Mouse (Mus musculus) bone marrow, adult 2 months (tissue): Measurements from ENCODE around the gene Tcta. TPM values are rescaled to one million over a fixed set of nuclear protein-coding genes. Genes with fewer than 3 reads are reported as not detected.
A peak's percentile ranks its signal among the peaks of the same experiment; 100 is the strongest.
"Not testable (repeated sequence)": the region's sequence is repeated elsewhere in the genome, so short reads cannot be mapped to it uniquely, and the experiment has no call there.

Source experiments
- H3K27ac ChIP-seq: fragments of 200-500 bp; 2 replicates; pipeline ENCODE4 v1.5.1; 2012; ENCODE audit warnings: low read depth, mild to moderate bottlenecking, control low read depth, inconsistent platforms, low read length; ENCODE audit not compliant: control insufficient read depth, poor library complexity, insufficient read depth
- H3K4me1 ChIP-seq: fragments of 200-500 bp; 2 replicates; pipeline ENCODE4 v1.6.1; 2011; ENCODE audit warnings: low read length; ENCODE audit not compliant: control insufficient read depth, insufficient read depth
- H3K4me3 ChIP-seq: fragments of 200-500 bp; replicated peaks from 2 replicates; pipeline ENCODE3; 2011; ENCODE audit warnings: mild to moderate bottlenecking, low read depth, low read length, control low read depth; ENCODE audit not compliant: control insufficient read depth
- CTCF ChIP-seq: fragments of 200-500 bp; IDR thresholded peaks from 2 replicates; pipeline ENCODE4 v1.5.1; 2011; ENCODE audit warnings: low read length, control low read depth; ENCODE audit not compliant: control insufficient read depth, insufficient read depth
- POLR2A ChIP-seq: fragments of 200-500 bp; IDR thresholded peaks from 2 replicates; pipeline ENCODE4 v1.6.1; 2011; ENCODE audit warnings: low read depth, mild to moderate bottlenecking, control low read depth, low read length, borderline replicate concordance; ENCODE audit not compliant: control insufficient read depth
- WGBS: fragments of 180-500 bp; shearing (Covaris S2); methylation state at CpG from one replicate; pipeline ENCODE4 v1.1.7; 2018; 5-methylcytosine and 5-hydroxymethylcytosine counted together
- polyA plus RNA-seq: library from polyadenylated mRNA; stranded (reverse); fragments of >200 nt; gene quantifications from 2 replicates; pipeline ENCODE4 v1.2.4, GENCODE M21; 2011; ENCODE audit warnings: low replicate concordance; ENCODE audit not compliant: missing spikeins, insufficient read depth, insufficient read length

The Tcta gene
- polyA plus RNA-seq, 1 experiment = 13.2 TPM

GRCm38 (mm10) chr9:108284410-108284809 lies 21.6 kb downstream of the Tcta start:
- TF ChIP-seq POLR2A (no peak), CTCF (peak; percentile 59)
- no peak overlapping the region for H3K27ac ChIP-seq
- H3K4me3 ChIP-seq = no peak overlapping the region
- H3K4me1 ChIP-seq = peaks cover 1% of the 10 kb centered on the region; the same call in 1 of the 2 replicates
- 8% methylated on average over 6 of the region's 6 CpGs for WGBS

DNA sequence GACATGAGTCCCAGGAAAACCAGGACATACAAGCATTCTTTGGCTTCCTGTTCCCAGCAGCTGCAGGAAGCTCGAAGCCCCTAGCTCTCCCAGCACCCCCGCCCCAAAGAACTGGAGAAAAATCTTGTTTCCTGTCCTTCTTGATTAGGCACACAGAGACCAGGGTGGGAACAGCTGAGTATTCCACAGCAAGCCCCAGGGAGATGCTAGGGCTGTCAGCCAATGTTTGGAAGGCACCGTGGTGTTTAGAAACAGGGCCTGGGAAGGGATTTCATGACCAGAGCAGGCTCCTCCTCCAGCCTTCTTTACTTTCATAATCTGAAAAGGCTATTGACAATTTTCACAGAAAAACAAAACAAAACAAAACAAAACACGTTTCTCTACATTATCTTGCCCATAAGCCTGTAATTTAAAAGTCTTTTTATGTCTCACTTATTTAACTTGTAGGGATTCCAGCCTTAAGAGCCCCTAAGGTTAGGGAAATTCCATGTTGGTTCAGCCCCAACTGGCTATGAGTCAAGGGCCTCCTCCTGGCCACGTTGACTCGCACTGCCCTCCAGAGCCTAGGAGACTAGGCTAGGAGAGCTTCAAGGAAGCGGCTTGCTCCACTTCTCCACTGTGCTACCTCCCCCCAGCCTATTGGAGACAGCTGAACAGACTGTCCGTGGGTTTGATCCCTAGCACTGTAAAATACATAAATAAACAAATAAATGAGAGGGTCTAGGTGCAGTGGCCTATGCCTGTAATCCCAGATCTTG lies 25.7 kb downstream of the Tcta start:
- no peak overlapping the region for H3K27ac ChIP-seq
- H3K4me1 ChIP-seq = peaks cover 1% of the 10 kb centered on the region; the same call in 1 of the 2 replicates
- 45% methylated on average over 8 of the region's 8 CpGs for WGBS
- no peak overlapping the region for H3K4me3 ChIP-seq
- TF ChIP-seq CTCF (no peak), POLR2A (no peak)

DNA sequence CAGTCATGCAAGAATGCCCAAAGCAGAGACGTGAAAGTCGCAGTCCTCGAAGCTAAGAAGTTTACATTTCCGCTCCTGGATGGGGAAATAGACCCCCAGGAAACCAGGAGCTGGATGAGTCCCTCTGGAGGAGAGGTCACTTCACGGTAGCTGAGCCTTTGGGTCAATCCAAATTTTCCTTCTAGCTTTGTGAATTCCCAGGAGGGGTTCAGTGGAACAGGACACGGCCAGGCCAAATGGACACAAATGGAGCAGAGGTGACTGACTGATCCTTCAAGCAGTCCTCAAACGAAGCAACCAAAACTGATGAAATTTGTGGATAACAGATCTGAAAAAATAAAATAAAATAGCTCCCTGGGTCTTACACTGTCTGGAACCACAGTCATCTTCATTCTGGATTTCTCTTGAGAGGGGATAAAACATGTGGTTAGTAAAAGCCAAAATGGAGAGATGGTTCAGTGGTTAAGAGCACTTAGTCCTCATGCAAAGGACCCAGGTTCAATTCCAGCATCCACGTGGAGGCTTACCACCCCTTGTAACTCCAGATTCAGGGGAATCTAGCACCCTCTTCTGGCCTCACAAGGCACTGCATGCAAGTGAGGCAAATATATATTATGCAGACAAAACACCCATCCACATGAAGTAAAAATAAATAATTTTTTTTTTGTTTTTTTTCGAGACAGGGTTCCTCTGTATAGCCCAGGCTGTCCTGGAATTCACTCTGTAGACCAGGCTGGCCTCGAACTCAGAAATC lies 27.1 kb downstream of the Tcta start:
- TF ChIP-seq CTCF (peak; percentile 57), POLR2A (no peak)
- Histone ChIP-seq H3K27ac (no peak overlapping the region), H3K4me3 (no peak overlapping the region), H3K4me1 (no peaks in the 10 kb centered on the region)
- WGBS = 70% methylated on average over 10 of the region's 10 CpGs

DNA sequence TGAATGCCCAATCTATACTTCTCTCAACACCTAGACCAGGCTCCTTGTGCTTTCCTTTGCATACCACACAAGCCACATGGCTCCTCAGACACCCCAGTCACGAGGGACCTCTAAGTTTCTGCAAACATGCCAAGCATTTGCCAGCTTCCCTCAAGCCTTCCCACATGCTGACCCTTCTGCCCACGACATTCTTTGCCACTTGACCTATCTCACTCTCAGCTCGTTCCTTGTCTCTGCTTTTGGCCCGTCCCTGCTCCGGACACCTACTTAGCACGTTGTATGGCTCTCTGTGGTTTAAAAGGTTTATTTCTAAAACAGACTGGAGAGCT lies 30.7 kb downstream of the Tcta start:
- H3K27ac ChIP-seq = no peak overlapping the region
- no peak overlapping the region for H3K4me3 ChIP-seq
- no peak for TF ChIP-seq POLR2A
- TF ChIP-seq CTCF = no peak
- WGBS = 64% methylated on average over 6 of the region's 6 CpGs
- H3K4me1 ChIP-seq = no peaks in the 10 kb centered on the region

DNA sequence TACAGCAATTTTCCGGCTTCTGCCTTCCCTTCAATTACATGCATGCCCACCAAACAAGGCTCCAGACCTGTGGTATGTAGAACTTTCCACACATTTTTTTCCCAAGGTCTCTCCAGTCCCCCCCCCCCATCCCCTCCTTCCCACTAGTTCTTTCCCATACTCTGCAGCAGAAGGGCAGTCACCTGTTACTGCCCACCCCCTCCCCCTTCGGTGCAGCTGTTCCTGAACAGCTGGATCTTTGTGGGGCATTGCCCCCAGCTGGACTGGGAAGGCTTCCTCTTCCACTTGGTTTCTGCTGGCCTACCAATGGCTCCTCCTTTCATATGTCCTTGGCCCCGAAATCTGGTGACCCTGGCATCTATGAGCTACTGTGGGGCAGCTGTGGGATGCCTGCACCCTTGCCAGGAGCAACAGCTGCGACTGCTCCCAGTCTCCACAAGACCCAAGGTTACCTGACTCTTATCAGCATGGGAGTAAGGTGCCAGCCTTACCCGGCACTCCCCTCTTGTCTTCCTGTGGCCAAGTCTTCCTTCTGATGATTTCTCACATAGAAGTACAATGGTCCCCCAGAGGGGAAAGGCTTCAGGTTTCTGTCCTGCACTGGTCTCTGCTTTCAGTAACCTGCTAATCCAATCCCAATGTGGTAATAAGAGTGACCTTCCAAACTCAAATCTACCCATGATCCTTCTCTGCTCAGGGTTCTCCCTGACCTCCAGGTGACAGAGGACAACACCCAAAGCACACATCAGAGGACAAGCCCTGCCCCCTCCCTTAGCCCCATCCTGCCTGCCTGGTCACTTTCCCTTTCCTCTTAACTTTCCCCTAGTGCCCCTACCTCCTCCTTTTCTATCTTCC lies 31.3 kb downstream of the Tcta start:
- Histone ChIP-seq H3K4me3 (no peak overlapping the region), H3K4me1 (no peaks in the 10 kb centered on the region), H3K27ac (no peak overlapping the region)
- TF ChIP-seq POLR2A = no peak
- no peak for TF ChIP-seq CTCF
- WGBS = 60% methylated on average over 5 of the region's 5 CpGs

DNA sequence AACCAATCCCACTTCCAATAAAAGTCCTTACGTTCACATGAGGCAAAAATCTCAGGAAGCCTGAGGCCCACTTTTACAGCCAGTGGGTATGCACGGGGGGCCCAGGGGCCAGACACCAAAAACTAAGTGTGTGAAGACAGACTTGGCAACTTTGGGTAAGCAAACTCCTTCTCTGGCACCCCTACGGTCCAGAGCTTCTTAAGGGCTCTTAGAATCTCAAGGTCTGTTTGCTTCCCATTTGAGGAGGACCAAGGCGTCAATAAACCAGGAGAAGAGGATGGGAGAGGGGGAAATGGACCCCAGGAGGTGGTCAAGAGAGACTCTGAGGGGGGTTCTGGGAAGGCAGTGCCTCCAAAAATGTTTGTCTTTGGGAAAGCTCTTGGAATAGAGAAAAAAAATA lies 32.5 kb downstream of the Tcta start:
- 82% methylated on average over 4 of the region's 4 CpGs for WGBS
- TF ChIP-seq CTCF (no peak), POLR2A (no peak)
- H3K4me1 ChIP-seq = no peaks in the 10 kb centered on the region
- no peak overlapping the region for H3K4me3 ChIP-seq
- no peak overlapping the region for H3K27ac ChIP-seq

GRCm38 (mm10) chr9:108272691-108273090 lies 33.3 kb downstream of the Tcta start:
- no peak for TF ChIP-seq CTCF
- TF ChIP-seq POLR2A = no peak
- no peak overlapping the region for H3K27ac ChIP-seq
- 70% methylated on average over 5 of the region's 5 CpGs for WGBS
- H3K4me1 ChIP-seq = no peaks in the 10 kb centered on the region
- no peak overlapping the region for H3K4me3 ChIP-seq

DNA sequence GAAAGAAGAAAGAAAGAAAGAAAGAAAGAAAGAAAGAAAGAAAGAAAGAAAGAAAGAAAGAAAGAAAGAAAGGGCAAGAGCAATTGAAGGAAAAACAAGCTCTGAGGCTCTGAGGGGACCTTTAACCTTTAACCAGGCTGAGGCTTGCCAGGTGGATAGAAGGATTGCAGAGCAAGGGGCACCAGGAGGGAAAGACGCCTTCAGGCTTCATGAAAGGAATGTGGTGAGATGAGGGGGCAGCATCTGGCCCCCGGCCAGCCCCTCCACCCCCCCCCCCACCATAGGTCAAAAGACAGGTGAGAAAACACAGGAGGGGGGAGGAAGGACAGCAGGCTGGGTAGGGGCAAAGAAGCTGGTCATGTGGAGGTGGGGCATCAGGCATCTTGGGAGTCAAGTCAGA lies 34.0 kb downstream of the Tcta start:
- whole genome bisulfite sequencing = 62% methylated on average over 2 of the region's 2 CpGs
- no peak overlapping the region for H3K27ac ChIP-seq

DNA sequence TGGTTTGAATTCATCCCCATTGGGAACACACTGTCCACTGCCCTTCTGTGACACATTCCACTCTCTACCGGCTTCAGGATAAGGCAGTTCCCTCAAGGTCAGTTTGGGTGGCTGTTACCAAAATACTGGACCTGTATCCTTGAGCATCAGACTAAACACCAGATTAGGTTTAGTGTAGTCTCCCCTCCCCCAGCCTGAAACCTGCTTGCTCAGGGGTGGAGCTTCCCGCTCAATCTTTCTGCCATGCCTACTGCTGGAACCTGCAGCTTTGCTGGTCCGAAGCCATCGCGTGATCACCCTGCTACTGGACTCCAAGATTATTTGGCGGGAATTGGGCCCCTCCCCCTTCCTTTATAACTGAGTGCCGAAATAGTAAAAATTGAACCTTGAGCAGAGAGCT lies 37.3 kb downstream of the Tcta start:
- 78% methylated on average over 7 of the region's 7 CpGs for WGBS
- not testable (repeated sequence) for H3K4me1 ChIP-seq, H3K27ac ChIP-seq, H3K4me3 ChIP-seq

More for the DNA sequence above, 34.0 kb downstream of the Tcta start:
- Histone ChIP-seq H3K4me1 (no peaks in the 10 kb centered on the region), H3K4me3 (no peak overlapping the region)
- TF ChIP-seq POLR2A (no peak), CTCF (no peak)
